Mouse (Mus musculus) embryonic facial prominence, embryonic 12.5 days (tissue): ENCODE data around the gene Olfr123. TPM values are rescaled to one million over a fixed set of nuclear protein-coding genes. Genes with fewer than 3 reads are reported as not detected.

ENCODE experiments used
- ATAC-seq: fragments of 200-750 bp; cut with Nextera tagmentation; 2 replicates; pipeline ENCODE4 v1.8.0; 2017; ENCODE audit not compliant: insufficient number of reproducible peaks, insufficient read depth, low FRiP score, low TSS enrichment
- H3K27ac ChIP-seq: fragments of 300-500 bp; sonication (generic); 2 replicates; pipeline ENCODE4 v1.5.1; 2016; ENCODE audit warnings: mild to moderate bottlenecking
- H3K27me3 ChIP-seq: fragments of 300-500 bp; sonication (generic); 2 replicates; pipeline ENCODE4 v1.6.1; 2016; ENCODE audit warnings: mild to moderate bottlenecking, moderate library complexity
- H3K36me3 ChIP-seq: fragments of 300-500 bp; sonication (generic); 2 replicates; pipeline ENCODE4 v1.6.1; 2016; ENCODE audit warnings: mild to moderate bottlenecking
- H3K4me1 ChIP-seq: fragments of 300-500 bp; sonication (generic); 2 replicates; pipeline ENCODE4 v1.6.1; 2016
- H3K4me2 ChIP-seq: fragments of 300-500 bp; sonication (generic); replicated peaks from 2 replicates; pipeline ENCODE4 v1.6.1; 2016; ENCODE audit warnings: mild to moderate bottlenecking, moderate library complexity
- H3K4me3 ChIP-seq: fragments of 300-500 bp; sonication (generic); 2 replicates; pipeline ENCODE4 v1.5.1; 2016; ENCODE audit warnings: mild to moderate bottlenecking
- H3K9ac ChIP-seq: fragments of 300-500 bp; sonication (generic); 2 replicates; pipeline ENCODE4 v1.6.1; 2016; ENCODE audit warnings: mild to moderate bottlenecking, moderate library complexity
- H3K9me3 ChIP-seq: fragments of 300-500 bp; sonication (generic); 2 replicates; pipeline ENCODE4 v1.6.1; 2016; ENCODE audit warnings: mild to moderate bottlenecking, moderate library complexity
- WGBS: fragments of 180-500 bp; shearing (Covaris S2); methylation state at CpG from one replicate; pipeline ENCODE4 v1.1.7; 2016; 5-methylcytosine and 5-hydroxymethylcytosine counted together
- polyA plus RNA-seq: library from polyadenylated mRNA; unstranded; fragments of >200 nt; fragmentation: Nextera tagmentation; extraction: Ambion mirVana; gene quantifications from 2 replicates; pipeline ENCODE4 v1.2.1, GENCODE M21; 2016

The Olfr123 gene
- not detected in 2 replicates for polyA plus RNA-seq

DNA sequence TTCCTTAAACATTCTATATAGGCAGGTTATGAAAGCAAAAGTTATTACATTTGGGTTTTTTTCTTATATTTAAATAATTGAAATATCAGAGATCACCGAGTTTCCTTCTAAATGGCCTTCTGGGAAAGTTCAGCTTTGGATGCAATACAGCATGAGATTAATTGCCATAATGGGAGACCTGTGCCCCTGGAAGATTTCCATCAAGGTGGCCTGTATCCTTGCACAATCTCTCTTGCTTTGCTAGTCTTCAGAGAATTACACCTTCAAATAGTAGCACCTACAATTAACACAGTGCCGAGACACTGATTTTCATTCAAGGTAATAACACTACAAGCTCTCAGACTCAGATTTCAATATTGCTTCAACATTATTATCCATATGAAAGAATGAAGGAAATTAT lies at the start of gene Olfr123:
Gene Olfr123 (plus strand): TSS at position 301 of the 400 bp plus-strand sequence.
- Histone ChIP-seq H3K27ac (no peak within 1 kb of the TSS), H3K36me3 (no peaks in the 10 kb centered on the region), H3K9me3 (no peaks in the 10 kb centered on the region), H3K9ac (no peak within 1 kb of the TSS), H3K4me3 (no peak within 1 kb of the TSS), H3K27me3 (no peaks in the 10 kb centered on the region), H3K4me2 (no peak within 1 kb of the TSS), H3K4me1 (no peaks in the 10 kb centered on the region)
- ATAC-seq, result no peak
- WGBS, result 84% methylated on average over 2 of the region's 2 CpGs

DNA sequence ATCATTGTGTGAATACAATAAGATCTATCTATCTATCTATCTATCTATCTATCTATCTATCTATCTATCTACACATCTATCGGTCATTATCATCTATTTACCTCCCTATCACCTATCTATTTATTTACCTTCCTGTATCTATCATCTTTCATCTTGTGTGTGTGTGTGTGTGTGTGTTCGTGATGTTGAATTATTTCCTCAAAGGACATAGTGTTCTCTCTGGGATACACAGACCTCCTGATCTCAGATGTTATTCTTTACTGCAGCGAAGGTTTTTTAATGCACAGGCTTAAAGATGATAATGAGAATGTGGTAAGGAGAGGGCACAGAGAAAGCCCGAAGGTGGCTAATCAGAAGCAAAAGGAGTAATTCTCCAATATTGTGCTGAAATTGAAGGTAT lies 25.0 kb upstream of the Olfr123 start, which contains the start of gene Olfr122:
Gene Olfr122 (plus strand): TSS at position 301 of the 400 bp plus-strand sequence.
- no peak for ATAC-seq
- no peaks in the 10 kb centered on the region for H3K36me3 ChIP-seq
- H3K27ac ChIP-seq, result no peak within 1 kb of the TSS
- H3K27me3 ChIP-seq, result no peaks in the 10 kb centered on the region
- H3K9ac ChIP-seq, result no peak within 1 kb of the TSS
- H3K4me2 ChIP-seq, result no peak within 1 kb of the TSS
- WGBS, result 82% methylated on average over 4 of the region's 4 CpGs
- H3K9me3 ChIP-seq, result no peaks in the 10 kb centered on the region
- H3K4me1 ChIP-seq, result no peaks in the 10 kb centered on the region
- no peak within 1 kb of the TSS for H3K4me3 ChIP-seq

DNA sequence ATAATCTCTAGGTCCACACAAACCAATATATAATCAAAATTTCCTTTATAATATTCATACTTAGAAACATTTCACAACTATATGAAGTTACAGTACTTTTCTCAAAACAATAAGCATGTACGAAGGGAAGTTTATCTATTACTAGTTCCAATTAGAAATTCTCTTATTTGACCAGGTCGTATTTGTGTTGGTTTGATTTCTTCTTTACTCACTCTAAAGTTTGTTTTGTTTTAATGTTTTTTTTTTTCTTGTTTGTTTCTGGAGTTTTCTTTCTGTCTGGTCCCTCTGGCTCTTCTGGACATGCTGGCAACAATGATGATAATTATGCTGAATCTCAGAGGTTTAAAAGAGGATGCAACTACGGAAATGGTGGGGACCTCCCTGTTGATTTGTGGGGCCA lies 6.3 kb downstream of the Olfr123 start, which contains the start of gene Olfr124:
Gene Olfr124 (plus strand): TSS at position 301 of the 400 bp plus-strand sequence.
- Histone ChIP-seq H3K27me3 (no peaks in the 10 kb centered on the region), H3K36me3 (no peaks in the 10 kb centered on the region), H3K4me1 (no peaks in the 10 kb centered on the region), H3K4me2 (no peak within 1 kb of the TSS), H3K4me3 (no peak within 1 kb of the TSS), H3K9me3 (no peaks in the 10 kb centered on the region), H3K27ac (no peak within 1 kb of the TSS), H3K9ac (no peak within 1 kb of the TSS)
- no peak for ATAC-seq
- WGBS, result 84% methylated on average over 3 of the region's 3 CpGs

- no peaks in the 10 kb centered on the region for H3K9me3 ChIP-seq
- no peak within 1 kb of the TSS for H3K9ac ChIP-seq
- H3K4me3 ChIP-seq, result no peak within 1 kb of the TSS
- H3K27ac ChIP-seq, result no peak within 1 kb of the TSS
- no peak for ATAC-seq
- H3K4me1 ChIP-seq, result no peaks in the 10 kb centered on the region
- H3K27me3 ChIP-seq, result no peaks in the 10 kb centered on the region
- no peaks in the 10 kb centered on the region for H3K36me3 ChIP-seq
- no peak within 1 kb of the TSS for H3K4me2 ChIP-seq
These were observed 39.3 kb downstream of the Olfr123 start, which contains the start of gene Olfr125 for GRCm38 (mm10) chr17:37832649-37833048. TSS of gene Olfr125 (plus strand) at chr17:37832949.

- H3K27ac ChIP-seq, result no peak within 1 kb of the TSS
- no peaks in the 10 kb centered on the region for H3K27me3 ChIP-seq
- no peak for ATAC-seq
- no peak within 1 kb of the TSS for H3K9ac ChIP-seq
- no peaks in the 10 kb centered on the region for H3K4me1 ChIP-seq
- no peaks in the 10 kb centered on the region for H3K36me3 ChIP-seq
- no peak within 1 kb of the TSS for H3K4me2 ChIP-seq
- no peak within 1 kb of the TSS for H3K4me3 ChIP-seq
- H3K9me3 ChIP-seq, result no peaks in the 10 kb centered on the region
These were observed 53.9 kb downstream of the Olfr123 start, which contains the start of gene Olfr126 for GRCm38 (mm10) chr17:37847183-37847582. TSS of gene Olfr126 (plus strand) at chr17:37847483.

Other genes with a start within 250 kb of the Olfr123 start
- gene Olfr112, start 224.1 kb upstream of the Olfr123 start, polyA plus RNA-seq, result not detected in 2 replicates
- not detected in 2 replicates for gene Olfr113, start 215.9 kb upstream of the Olfr123 start, polyA plus RNA-seq
- not detected in 2 replicates for gene Olfr114, start 200.8 kb upstream of the Olfr123 start, polyA plus RNA-seq
- gene Olfr115, start 166.4 kb upstream of the Olfr123 start, polyA plus RNA-seq, result not detected in 2 replicates
- gene Olfr116, start 166.3 kb upstream of the Olfr123 start, polyA plus RNA-seq, result not detected in 2 replicates
- gene Olfr117, start 129.7 kb upstream of the Olfr123 start, polyA plus RNA-seq, result not detected in 2 replicates
- not detected in 2 replicates for gene Olfr118, start 126.5 kb upstream of the Olfr123 start, polyA plus RNA-seq
- gene Olfr119, start 97.0 kb upstream of the Olfr123 start, polyA plus RNA-seq, result not detected in 2 replicates
- gene Olfr120, start 71.7 kb upstream of the Olfr123 start, polyA plus RNA-seq, result not detected in 2 replicates
- not detected in 2 replicates for gene Olfr121, start 44.7 kb upstream of the Olfr123 start, polyA plus RNA-seq
- gene Olfr122, start 24.9 kb upstream of the Olfr123 start, polyA plus RNA-seq, result not detected in 2 replicates
- not detected in 2 replicates for gene Olfr124, start 6.4 kb downstream of the Olfr123 start, polyA plus RNA-seq
- gene Olfr125, start 39.4 kb downstream of the Olfr123 start, polyA plus RNA-seq, result not detected in 2 replicates
- gene Olfr126, start 54.0 kb downstream of the Olfr123 start, polyA plus RNA-seq, result not detected in 2 replicates
- not detected in 2 replicates for gene Olfr127, start 106.9 kb downstream of the Olfr123 start, polyA plus RNA-seq
- not detected in 2 replicates for gene Olfr128, start 127.0 kb downstream of the Olfr123 start, polyA plus RNA-seq
- gene Olfr761, start 159.6 kb downstream of the Olfr123 start, polyA plus RNA-seq, result not detected in 2 replicates